Mouse (Mus musculus): ENCODE measurements at regions not wholly inside any gene's neighbourhood (a gene's known extent, or its start where the extent isn't known, plus 50 kb on each side); places are given as distances from the start of the nearest gene placed in this dataset.

DNA sequence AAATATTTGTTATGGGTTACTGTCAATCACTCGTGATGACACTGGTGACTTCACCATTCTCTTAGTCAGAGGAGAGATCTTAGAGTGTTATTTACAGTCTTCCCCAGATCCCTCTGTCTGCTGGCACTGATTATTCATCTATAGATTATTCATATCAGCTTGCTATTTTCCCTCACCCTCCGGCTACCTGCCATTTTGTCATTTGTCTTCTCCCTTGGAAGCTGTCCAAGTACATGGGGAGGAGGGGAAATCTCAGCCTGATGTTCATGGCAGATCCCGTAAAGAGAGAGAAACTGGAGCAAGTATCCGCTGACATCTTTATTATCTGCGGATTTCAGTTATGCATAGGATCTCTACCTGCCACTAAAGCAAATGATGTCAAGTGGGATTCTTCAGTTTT, 222.9 kb upstream of the Robo1 start:
- DNase-seq (ENCODE audit: low spot score), result no peak
- Histone ChIP-seq H3K9ac (ENCODE audit: low read depth, low read length) (no peak overlapping the region), H3K4me2 (no peak overlapping the region), H3K4me1 (replicated peaks; ENCODE audit: control insufficient read depth, insufficient read depth, low read length) (no peaks in the 10 kb centered on the region), H3K27ac (ENCODE audit: low read depth, low read length) (no peak overlapping the region), H3K9me3 (ENCODE audit: control insufficient read depth, low read length) (no peaks in the 10 kb centered on the region), H3K36me3 (ENCODE audit: control insufficient read depth, insufficient read depth, low read length) (no peaks in the 10 kb centered on the region), H3K4me3 (ENCODE audit: low read depth, low read length) (no peak overlapping the region), H3K27me3 (replicated peaks; ENCODE audit: control insufficient read depth, insufficient read depth, low read length) (no peaks in the 10 kb centered on the region)
- WGBS, result 80% methylated on average over 5 of the region's 5 CpGs
- no peak for ATAC-seq (replicated peaks; ENCODE audit: low FRiP score)

DNA sequence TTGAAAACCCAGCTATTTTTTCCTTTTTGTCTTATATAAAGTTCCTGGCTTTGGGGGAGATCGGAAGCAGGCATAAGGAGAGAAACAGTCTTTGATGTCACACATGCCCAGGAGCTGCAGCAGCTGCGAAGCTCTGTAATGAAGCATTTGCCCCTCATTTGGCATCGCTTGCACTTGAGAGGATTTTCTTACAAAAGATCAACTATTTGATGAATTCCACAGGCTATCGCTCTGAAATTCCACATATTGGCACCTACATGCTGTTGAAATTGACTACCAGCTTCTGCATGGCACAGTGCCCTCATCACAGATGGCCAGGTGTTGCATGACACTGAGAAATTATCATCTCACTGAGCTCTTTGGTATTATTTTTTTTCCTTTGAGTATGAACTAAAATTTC, 220.1 kb upstream of the Robo1 start:
- Histone ChIP-seq H3K4me2 (no peak overlapping the region), H3K36me3 (ENCODE audit: control insufficient read depth, insufficient read depth, low read length) (no peaks in the 10 kb centered on the region), H3K4me3 (ENCODE audit: low read depth, low read length) (no peak overlapping the region), H3K27ac (ENCODE audit: low read depth, low read length) (no peak overlapping the region), H3K27me3 (replicated peaks; ENCODE audit: control insufficient read depth, insufficient read depth, low read length) (no peaks in the 10 kb centered on the region), H3K9ac (ENCODE audit: low read depth, low read length) (no peak overlapping the region), H3K4me1 (replicated peaks; ENCODE audit: control insufficient read depth, insufficient read depth, low read length) (no peaks in the 10 kb centered on the region), H3K9me3 (ENCODE audit: control insufficient read depth, low read length) (no peaks in the 10 kb centered on the region)
- 81% methylated on average over 4 of the region's 4 CpGs for WGBS
- DNase-seq (ENCODE audit: low spot score), result no peak
- no peak for ATAC-seq (replicated peaks; ENCODE audit: low FRiP score)

DNA sequence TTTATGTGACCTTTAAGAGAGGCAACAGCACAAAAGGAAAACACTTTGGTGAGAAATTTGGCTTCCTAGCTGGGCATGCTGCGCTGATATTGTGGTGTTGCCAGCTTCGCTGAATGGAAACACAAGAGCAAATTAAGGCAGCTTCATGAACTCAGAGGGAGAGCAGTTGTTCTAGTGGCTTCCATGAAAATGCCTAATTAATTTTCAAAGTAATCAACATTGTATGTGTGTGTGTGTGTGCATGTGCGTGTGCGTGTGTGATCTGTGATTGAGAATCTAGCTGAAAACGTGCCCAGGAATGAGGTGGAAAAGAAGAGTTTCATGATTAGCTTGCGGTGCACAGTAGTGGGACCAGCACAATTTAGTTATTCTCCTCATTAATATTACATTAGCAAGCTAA, 219.2 kb upstream of the Robo1 start:
- Histone ChIP-seq H3K4me1 (replicated peaks; ENCODE audit: control insufficient read depth, insufficient read depth, low read length) (no peaks in the 10 kb centered on the region), H3K9me3 (ENCODE audit: control insufficient read depth, low read length) (no peaks in the 10 kb centered on the region), H3K27ac (ENCODE audit: low read depth, low read length) (no peak overlapping the region), H3K9ac (ENCODE audit: low read depth, low read length) (no peak overlapping the region), H3K27me3 (replicated peaks; ENCODE audit: control insufficient read depth, insufficient read depth, low read length) (no peaks in the 10 kb centered on the region), H3K36me3 (ENCODE audit: control insufficient read depth, insufficient read depth, low read length) (no peaks in the 10 kb centered on the region), H3K4me2 (no peak overlapping the region), H3K4me3 (ENCODE audit: low read depth, low read length) (no peak overlapping the region)
- 89% methylated on average over 6 of the region's 6 CpGs for WGBS
- DNase-seq (ENCODE audit: low spot score) (no peak), ATAC-seq (replicated peaks; ENCODE audit: low FRiP score) (no peak)

Measured in liver, embryonic 11.5 days (tissue).